Mouse (Mus musculus): ENCODE data around the gene Plekha5.
"Not testable (repeated sequence)": the region's sequence is repeated elsewhere in the genome, so short reads cannot be mapped to it uniquely, and the experiment has no call there.

Plekha5 gene

GRCm38 (mm10) chr6:140576961-140577821, 153.3 kb downstream of the Plekha5 start:
- no peak for DNase-seq (ENCODE audit: low spot score in 2 of 2)

GRCm38 (mm10) chr6:140577822-140578170, 153.9 kb downstream of the Plekha5 start:
- DNase-seq (ENCODE audit: low spot score in 2 of 2) = no peak

GRCm38 (mm10) chr6:140578985-140579384, 155.1 kb downstream of the Plekha5 start:
- DNase-seq (ENCODE audit: low spot score in 2 of 2) = not testable (repeated sequence)

GRCm38 (mm10) chr6:140580170-140580569, 156.3 kb downstream of the Plekha5 start:
- no peak for DNase-seq (ENCODE audit: low spot score in 2 of 2)

- no peak for DNase-seq (ENCODE audit: low spot score in 2 of 2)
Observed at GRCm38 (mm10) chr6:140586714-140587259, 162.9 kb downstream of the Plekha5 start.

- no peak for DNase-seq (ENCODE audit: low spot score in 2 of 2)
Observed at GRCm38 (mm10) chr6:140591331-140591730, 167.5 kb downstream of the Plekha5 start.

GRCm38 (mm10) chr6:140592713-140593112, 168.9 kb downstream of the Plekha5 start:
- DNase-seq (ENCODE audit: low spot score in 2 of 2) = no peak

GRCm38 (mm10) chr6:140593420-140594170, 169.7 kb downstream of the Plekha5 start:
- DNase-seq (ENCODE audit: low spot score in 2 of 2) = peak in 1 of 2 experiments; percentile 56

- not testable (repeated sequence) for DNase-seq (ENCODE audit: low spot score in 2 of 2)
Observed at GRCm38 (mm10) chr6:140595551-140595950, 171.7 kb downstream of the Plekha5 start.

GRCm38 (mm10) chr6:140597381-140598329, 173.8 kb downstream of the Plekha5 start:
- DNase-seq (ENCODE audit: low spot score in 2 of 2) = no peak

GRCm38 (mm10) chr6:140598516-140598915, 174.7 kb downstream of the Plekha5 start:
- DNase-seq (ENCODE audit: low spot score in 2 of 2) = no peak

GRCm38 (mm10) chr6:140599337-140599736, 175.5 kb downstream of the Plekha5 start:
- DNase-seq (ENCODE audit: low spot score in 2 of 2) = no peak

GRCm38 (mm10) chr6:140600671-140601070, 176.8 kb downstream of the Plekha5 start:
- not testable (repeated sequence) for DNase-seq (ENCODE audit: low spot score in 2 of 2)

GRCm38 (mm10) chr6:140601175-140601574, 177.3 kb downstream of the Plekha5 start:
- DNase-seq (ENCODE audit: low spot score in 2 of 2) = no peak

GRCm38 (mm10) chr6:140603228-140603944, 179.5 kb downstream of the Plekha5 start:
- no peak for DNase-seq (ENCODE audit: low spot score in 2 of 2)

GRCm38 (mm10) chr6:140605173-140605572, 181.3 kb downstream of the Plekha5 start:
- not testable (repeated sequence) for DNase-seq (ENCODE audit: low spot score in 2 of 2)

GRCm38 (mm10) chr6:140605732-140606131, 181.9 kb downstream of the Plekha5 start:
- DNase-seq (ENCODE audit: low spot score in 2 of 2) = no peak

GRCm38 (mm10) chr6:140606534-140606933, 182.7 kb downstream of the Plekha5 start:
- DNase-seq (ENCODE audit: low spot score in 2 of 2) = no peak

GRCm38 (mm10) chr6:140608666-140609065, 184.8 kb downstream of the Plekha5 start:
- DNase-seq (ENCODE audit: low spot score in 2 of 2) = no peak

- DNase-seq (ENCODE audit: low spot score in 2 of 2) = no peak
Observed at GRCm38 (mm10) chr6:140609533-140609932, 185.7 kb downstream of the Plekha5 start.

- no peak for DNase-seq (ENCODE audit: low spot score in 2 of 2)
Observed at GRCm38 (mm10) chr6:140610117-140610516, 186.3 kb downstream of the Plekha5 start.
